Mouse (Mus musculus) heart, postnatal 14 days (tissue): ENCODE results near the gene Olfr1371. TPM values are rescaled to one million over a fixed set of nuclear protein-coding genes. Genes with fewer than 3 reads are reported as not detected.
A peak's percentile ranks its signal among the peaks of the same experiment; 100 is the strongest.
"Not testable (repeated sequence)": the region's sequence is repeated elsewhere in the genome, so short reads cannot be mapped to it uniquely, and the experiment has no call there.

Source experiments
- DNase-seq, 2 experiments: peaks; one replicate each; pipeline ENCODE4 v3.0.0; 2021 to 2022
- intact Hi-C: fragments of 180-260 bp; cut with DNase I; formaldehyde crosslinking; loops from one replicate; pipeline ENCODE4 v1.15.1; 2025
- total RNA-seq, 2 experiments: library from RNA; stranded (reverse); gene quantifications; 2 replicates each; pipeline ENCODE4 v1.2.3; 2021

The Olfr1371 gene
- total RNA-seq, 2 experiments from 2014 or later = not detected

GRCm38 (mm10) chr11:52227466-52228226 is 13.9 kb upstream of the Olfr1371 start:
- intact Hi-C loops = loop anchor here (10.0 kb wide), 1 partner anchor 117 kb away; no protein-coding TSS in a partner anchor
- no peak for DNase-seq

GRCm38 (mm10) chr11:52227053-52227452 is 13.3 kb upstream of the Olfr1371 start:
- intact Hi-C loops = loop anchor here (10.0 kb wide), 1 partner anchor 118 kb away; no protein-coding TSS in a partner anchor
- DNase-seq = no peak

DNA sequence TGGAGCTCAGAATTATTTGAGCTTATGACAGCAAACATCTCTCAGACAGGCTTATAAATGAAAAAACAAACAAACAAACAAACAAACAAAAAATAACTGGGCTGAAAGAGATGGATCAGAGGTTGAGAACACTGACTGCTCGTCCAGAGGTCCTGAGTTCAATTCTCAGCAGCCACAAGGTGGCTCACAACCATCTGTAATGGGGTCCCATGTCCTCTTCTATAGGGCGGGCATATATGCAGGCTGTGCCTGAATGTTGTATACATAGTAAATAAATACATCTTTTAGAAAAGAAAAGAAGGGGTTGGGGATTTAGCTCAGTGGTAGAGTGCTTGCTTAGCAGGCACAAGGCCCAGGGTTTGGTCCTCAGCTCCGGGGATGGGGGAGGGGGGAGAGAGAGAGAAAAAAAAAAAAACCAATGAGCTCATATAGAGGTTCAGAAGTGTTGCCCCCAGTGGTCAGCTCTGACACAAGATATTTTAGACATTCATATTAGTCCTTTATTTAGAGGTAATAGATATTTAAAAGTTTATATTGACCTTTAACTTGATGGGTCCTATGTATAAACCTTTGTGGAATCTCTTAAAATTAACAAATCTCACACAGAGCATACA is 12.3 kb upstream of the Olfr1371 start:
- no peak for DNase-seq
- intact Hi-C loops = loop anchor here (10.0 kb wide), 1 partner anchor 119 kb away; no protein-coding TSS in a partner anchor

GRCm38 (mm10) chr11:52223968-52224682 is 10.3 kb upstream of the Olfr1371 start:
- intact Hi-C loops = loop anchor here (5.0 to 10.0 kb wide), 4 partner anchors 82 to 407 kb away; no protein-coding TSS in a partner anchor
- DNase-seq = peak in 1 of 2 experiments; percentile 23

DNA sequence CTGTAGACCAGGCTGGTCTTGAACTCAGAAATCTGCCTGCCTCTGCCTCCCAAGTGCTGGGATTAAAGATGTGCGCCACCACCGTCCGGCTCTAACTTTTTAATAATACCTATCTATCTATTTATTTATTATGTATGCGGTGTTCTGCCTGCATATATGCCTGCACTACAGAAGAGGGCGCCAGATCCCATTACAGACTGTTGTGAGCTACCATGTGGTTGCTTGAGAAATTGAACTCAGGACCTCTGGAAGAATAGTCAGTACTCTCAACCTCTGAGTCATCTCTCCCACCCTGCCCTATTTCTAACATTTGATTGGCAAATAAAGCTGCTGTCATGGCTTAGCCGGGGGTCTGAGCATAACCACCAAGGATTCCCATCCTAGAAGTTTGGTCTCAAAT is 9.1 kb upstream of the Olfr1371 start:
- no peak for DNase-seq
- intact Hi-C loops = loop anchor here (5.0 to 10.0 kb wide), 4 partner anchors 81 to 406 kb away; no protein-coding TSS in a partner anchor

- not testable (repeated sequence) for DNase-seq
- intact Hi-C loops = loop anchor here (5.0 to 10.0 kb wide), 4 partner anchors 80 to 405 kb away; no protein-coding TSS in a partner anchor
These were observed 8.1 kb upstream of the Olfr1371 start for GRCm38 (mm10) chr11:52221921-52222320.

GRCm38 (mm10) chr11:52220282-52220681 is 6.5 kb upstream of the Olfr1371 start:
- peak; percentile 67 to 82 for DNase-seq
- intact Hi-C loops = loop anchor here (5.0 to 10.0 kb wide), 4 partner anchors 78 to 403 kb away; no protein-coding TSS in a partner anchor

DNA sequence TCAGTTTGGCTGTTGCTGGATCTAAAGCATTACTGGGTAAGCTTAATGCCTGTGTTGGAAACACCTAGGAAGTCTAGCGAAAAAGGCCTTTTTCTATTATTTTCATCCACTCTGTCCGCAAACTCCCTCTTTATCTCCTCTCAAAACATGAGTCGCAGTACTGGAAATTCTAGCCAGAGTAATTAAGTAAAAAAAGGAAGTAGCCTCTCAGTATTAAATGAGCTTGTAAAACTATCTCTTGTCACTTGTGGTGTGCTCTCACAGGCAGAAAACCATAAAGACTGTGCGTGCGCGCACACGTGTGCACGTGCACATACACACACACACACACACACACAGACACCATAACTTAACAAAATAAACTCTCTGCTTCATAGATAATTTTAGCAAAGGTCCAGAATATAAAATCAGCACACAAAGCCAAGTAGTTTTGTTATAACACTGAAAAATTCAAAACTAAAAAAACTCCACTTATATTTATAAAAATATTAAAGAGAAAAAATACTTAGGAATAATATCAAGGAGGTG is 17.2 kb downstream of the Olfr1371 start:
- DNase-seq, intact Hi-C loops: not testable (repeated sequence)

DNA sequence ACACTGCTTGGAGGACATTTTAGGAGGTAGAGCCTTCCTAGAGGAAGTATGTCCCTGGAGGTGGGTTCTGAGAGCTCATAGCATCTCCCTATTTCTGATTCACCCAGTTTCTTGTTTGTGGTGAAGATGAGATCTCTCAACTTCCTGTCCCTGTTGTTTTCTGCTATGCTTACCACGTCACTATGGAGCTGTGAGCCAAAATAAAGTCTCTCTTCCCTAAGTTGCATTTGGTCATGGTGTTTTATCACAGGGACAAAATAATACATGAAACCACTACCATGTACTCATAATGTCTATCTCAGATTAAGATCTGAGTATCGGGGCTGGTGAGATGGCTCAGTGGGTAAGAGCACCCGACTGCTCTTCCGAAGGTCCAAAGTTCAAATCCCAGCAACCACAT is 33.1 kb downstream of the Olfr1371 start:
- DNase-seq, intact Hi-C loops: not testable (repeated sequence)

DNA sequence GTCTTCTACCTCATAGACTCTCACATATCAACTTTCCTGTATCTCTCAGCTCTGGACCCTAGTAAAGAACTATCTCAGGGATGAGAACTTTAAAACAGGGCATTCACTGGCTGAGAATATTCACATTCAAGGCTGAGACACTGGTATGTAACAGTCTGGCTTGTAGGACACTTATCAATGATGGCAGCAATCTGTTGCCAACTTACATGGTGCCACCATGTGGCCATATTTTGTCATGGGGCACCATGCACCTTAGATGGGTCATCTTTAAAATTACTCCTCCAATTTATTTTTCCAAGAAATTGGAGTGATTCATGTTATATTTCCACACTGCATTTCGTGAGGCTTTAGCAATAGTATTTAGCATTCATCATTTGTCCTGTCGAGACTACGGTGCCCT is 33.9 kb downstream of the Olfr1371 start:
- intact Hi-C loops = not testable (repeated sequence)
- DNase-seq = peak in 1 of 2 experiments; percentile 17

DNA sequence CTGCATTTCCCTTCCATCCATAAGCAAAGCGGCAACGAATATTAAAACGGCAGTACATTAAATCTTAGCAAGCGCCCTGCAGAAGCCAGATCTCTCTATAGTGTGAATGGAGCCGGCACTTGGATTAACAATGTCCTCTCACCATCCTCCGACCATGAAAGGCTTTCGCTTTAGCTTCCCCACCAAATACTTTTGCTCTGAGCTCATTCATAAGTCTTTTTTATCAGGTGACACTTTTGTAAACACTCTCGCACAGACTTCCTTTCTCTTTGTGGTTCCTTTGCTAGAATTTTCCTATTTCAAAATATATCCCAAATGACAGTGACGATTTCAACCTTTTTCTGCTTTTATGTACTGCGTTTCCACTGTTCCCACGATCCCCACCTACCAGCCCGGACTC is 45.3 kb downstream of the Olfr1371 start:
- no peak for DNase-seq
- intact Hi-C loops = no loop called here

GRCm38 (mm10) chr11:52167901-52168302 is 45.9 kb downstream of the Olfr1371 start:
- intact Hi-C loops = not testable (repeated sequence)
- peak; percentile 35 to 36 for DNase-seq

GRCm38 (mm10) chr11:52167126-52167525 is 46.7 kb downstream of the Olfr1371 start:
- peak; percentile 23 to 28 for DNase-seq
- intact Hi-C loops = no loop called here

- DNase-seq = peak; percentile 46 to 48
These were observed 49.9 kb downstream of the Olfr1371 start for GRCm38 (mm10) chr11:52163926-52164325.

More at GRCm38 (mm10) chr11:52163926-52164325, 49.9 kb downstream of the Olfr1371 start:
- intact Hi-C loops = no loop called here

Other genes with a start within 250 kb of the Olfr1371 start
- gene Cdkn2aipnl, start 246.3 kb downstream of the Olfr1371 start, total RNA-seq = 10 to 100 TPM; 13.0 to 16.2 TPM
- gene Ube2b, start 213.2 kb downstream of the Olfr1371 start, total RNA-seq = 100 to 1,000 TPM; 229 to 232 TPM
- gene Cdkl3, start 209.8 kb downstream of the Olfr1371 start, total RNA-seq = 1 to 10 TPM; 5.4 to 7.3 TPM
- gene Ppp2ca, start 115.3 kb downstream of the Olfr1371 start, total RNA-seq = 10 to 100 TPM; 55.4 to 60.4 TPM
- gene Olfr1373, start 68.5 kb downstream of the Olfr1371 start, total RNA-seq = not detected
- 100 to 1,000 TPM; 225 to 227 TPM for gene Skp1a, start 18.0 kb upstream of the Olfr1371 start, total RNA-seq
- gene Tcf7, start 69.0 kb upstream of the Olfr1371 start, total RNA-seq = 10 to 100 TPM in 1 of 2 experiments, 1 to 10 TPM in 1; 3.2 to 45.5 TPM
- 100 to 1,000 TPM; 926 to 937 TPM for gene Vdac1, start 146.9 kb upstream of the Olfr1371 start, total RNA-seq
- 10 to 100 TPM; 87.6 to 89.3 TPM for gene 9530068E07Rik, start 182.4 kb upstream of the Olfr1371 start, total RNA-seq